Mouse (Mus musculus): Measurements from ENCODE around the gene Dgcr2. TPM values are rescaled to one million over a fixed set of nuclear protein-coding genes. Genes with fewer than 3 reads are reported as not detected.

Dgcr2 gene
- polyA plus RNA-seq, 1 experiment from 2014 or later: 96.7 TPM

DNA sequence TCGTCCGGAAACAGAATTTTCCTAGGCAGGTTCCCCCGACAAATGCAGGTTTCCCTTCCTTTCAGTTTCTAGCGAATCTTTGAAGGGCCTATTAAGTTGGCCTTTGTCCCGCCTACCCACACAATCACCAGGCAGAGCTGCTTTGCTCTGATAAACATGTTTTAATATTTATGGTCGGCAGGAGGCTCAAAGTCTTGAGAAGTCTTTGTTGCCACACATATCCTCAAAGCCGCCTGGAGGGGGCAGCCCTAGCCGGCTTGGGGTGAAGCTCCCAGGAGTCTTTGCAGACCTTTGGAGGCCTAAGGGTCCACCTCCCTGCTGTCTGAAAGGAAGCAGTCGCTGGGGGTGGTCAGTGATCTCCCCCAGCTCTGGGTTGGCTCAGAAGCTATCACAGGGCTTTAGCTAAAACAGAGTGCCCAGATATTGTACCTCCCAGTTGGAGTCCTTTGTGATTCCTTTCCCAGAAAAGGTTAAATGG is 30.3 kb upstream of the Dgcr2 start:
- Histone ChIP-seq H3K4me2 (replicated peaks) (peak overlapping the region; percentile 94), H3K4me3 (peak overlapping the region; percentile 63), H3K27ac (peak overlapping the region; percentile 59), H3K9me3 (no peaks in the 10 kb centered on the region), H3K4me1 (peaks cover 17% of the 10 kb centered on the region), H3K9ac (peak overlapping the region; percentile 85), H3K36me3 (peaks cover 20% of the 10 kb centered on the region), H3K27me3 (replicated peaks) (no peaks in the 10 kb centered on the region)
- peak; percentile 57 for ATAC-seq (ENCODE audit: low FRiP score, low read depth)
- under 1% methylated on average over 9 of the region's 9 CpGs for WGBS

DNA sequence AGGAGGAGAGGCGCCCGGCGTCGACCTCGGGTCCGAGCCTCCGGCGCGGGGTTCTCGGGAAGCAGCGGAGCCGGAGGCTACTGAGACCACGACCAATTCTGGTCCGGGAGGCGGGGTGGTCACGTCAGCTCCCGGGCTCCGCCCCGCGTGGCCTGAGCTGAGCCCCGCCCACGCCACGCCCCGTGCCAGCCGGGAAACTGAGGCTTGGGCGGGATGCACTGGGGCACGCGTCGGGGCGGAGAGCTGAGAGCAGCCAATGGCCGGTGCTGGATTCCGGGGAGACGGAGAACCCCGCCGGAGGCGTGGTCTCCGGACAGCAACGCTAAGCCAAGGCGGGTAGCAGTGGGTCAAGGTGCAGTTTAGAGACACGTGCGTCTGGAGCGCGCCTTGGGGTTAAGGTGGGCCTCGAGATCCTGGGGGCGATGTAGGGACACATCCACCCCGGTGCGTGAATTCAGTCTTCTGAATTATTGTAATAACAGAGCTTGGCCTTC is 29.8 kb upstream of the Dgcr2 start, which contains the start of gene Slc25a1:
TSS of gene Slc25a1 (minus strand) at position 133 of the 494 bp plus-strand sequence.
- Histone ChIP-seq H3K27ac (peak within 1 kb of the TSS; percentile 59), H3K4me3 (peak within 1 kb of the TSS; percentile 63), H3K4me2 (replicated peaks) (peak within 1 kb of the TSS; percentile 94), H3K4me1 (peaks cover 17% of the 10 kb centered on the region), H3K27me3 (replicated peaks) (no peaks in the 10 kb centered on the region), H3K9ac (peak within 1 kb of the TSS; percentile 85), H3K36me3 (peaks cover 20% of the 10 kb centered on the region), H3K9me3 (no peaks in the 10 kb centered on the region)
- under 1% methylated on average over 47 of the region's 47 CpGs for WGBS
- peak; percentile 82 for ATAC-seq (ENCODE audit: low FRiP score, low read depth)

DNA sequence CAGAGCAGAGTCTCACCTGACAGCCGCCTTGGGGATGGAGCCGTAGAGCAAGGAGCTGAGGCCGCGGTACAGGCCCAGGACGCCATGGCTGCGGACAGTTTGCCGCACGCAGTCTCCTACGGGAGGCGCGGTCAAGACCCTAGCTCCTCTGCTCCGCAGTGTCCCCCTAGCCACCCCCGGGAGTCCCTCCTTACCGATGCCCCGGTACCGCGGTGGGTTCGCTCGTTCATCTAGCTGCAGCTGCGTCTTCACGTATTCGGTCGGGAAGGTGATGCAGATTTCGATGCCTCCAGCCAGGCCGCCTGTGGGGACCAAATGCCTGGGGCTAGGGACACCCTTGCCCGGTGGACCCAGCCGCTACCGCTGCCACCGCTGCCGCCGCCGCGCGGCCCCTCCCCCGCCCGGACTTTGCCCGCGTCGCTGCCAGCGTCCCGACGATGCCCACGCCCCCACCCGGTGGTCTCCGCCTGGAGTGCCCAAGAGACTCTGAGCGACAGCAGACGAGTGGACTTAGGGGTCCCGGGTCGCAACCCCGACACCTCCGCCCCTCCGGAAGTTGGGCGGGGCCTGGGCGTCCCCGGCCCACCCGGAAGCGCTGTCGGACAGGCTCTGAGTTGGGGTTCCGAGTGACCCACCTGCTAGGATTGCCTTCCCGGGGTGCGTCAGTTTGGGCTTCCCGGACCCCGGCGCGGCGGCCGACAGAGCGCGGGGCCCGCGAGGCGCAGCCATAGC is 29.2 kb upstream of the Dgcr2 start:
- H3K4me3 ChIP-seq: peak overlapping the region; percentile 63
- peaks cover 20% of the 10 kb centered on the region for H3K36me3 ChIP-seq
- H3K4me2 ChIP-seq (replicated peaks): peak overlapping the region; percentile 94
- peaks cover 22% of the 10 kb centered on the region for H3K4me1 ChIP-seq
- no peaks in the 10 kb centered on the region for H3K9me3 ChIP-seq
- under 1% methylated on average over 72 of the region's 72 CpGs for WGBS
- H3K9ac ChIP-seq: peak overlapping the region; percentile 85
- no peaks in the 10 kb centered on the region for H3K27me3 ChIP-seq (replicated peaks)
- peak; percentile 61 for ATAC-seq (ENCODE audit: low FRiP score, low read depth)
- peak overlapping the region; percentile 59; the same call in 1 of the 2 replicates for H3K27ac ChIP-seq

DNA sequence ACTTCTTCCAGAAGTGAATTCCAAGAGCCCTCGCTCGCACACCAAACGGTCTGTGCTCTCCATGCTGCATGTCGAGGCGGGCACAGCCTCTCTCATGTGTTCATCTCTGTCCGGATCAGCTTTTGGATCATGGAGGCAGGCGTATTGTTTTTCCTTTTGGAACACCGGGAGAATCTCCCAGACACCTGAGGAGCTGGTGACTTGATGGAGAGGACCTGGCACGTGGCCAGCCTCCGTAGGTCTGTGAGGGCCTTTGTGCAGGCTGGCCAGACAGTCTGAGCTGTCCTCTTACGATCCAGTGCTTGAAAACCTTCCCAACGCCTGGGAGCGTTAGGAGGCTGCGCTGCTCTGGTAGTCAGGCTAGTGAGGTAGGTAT is 23.8 kb upstream of the Dgcr2 start:
- WGBS: 1% methylated on average over 14 of the region's 14 CpGs
- peak; percentile 23; the same call in 1 of the 2 replicates for ATAC-seq (ENCODE audit: low FRiP score, low read depth)
- peaks cover 27% of the 10 kb centered on the region for H3K4me1 ChIP-seq

DNA sequence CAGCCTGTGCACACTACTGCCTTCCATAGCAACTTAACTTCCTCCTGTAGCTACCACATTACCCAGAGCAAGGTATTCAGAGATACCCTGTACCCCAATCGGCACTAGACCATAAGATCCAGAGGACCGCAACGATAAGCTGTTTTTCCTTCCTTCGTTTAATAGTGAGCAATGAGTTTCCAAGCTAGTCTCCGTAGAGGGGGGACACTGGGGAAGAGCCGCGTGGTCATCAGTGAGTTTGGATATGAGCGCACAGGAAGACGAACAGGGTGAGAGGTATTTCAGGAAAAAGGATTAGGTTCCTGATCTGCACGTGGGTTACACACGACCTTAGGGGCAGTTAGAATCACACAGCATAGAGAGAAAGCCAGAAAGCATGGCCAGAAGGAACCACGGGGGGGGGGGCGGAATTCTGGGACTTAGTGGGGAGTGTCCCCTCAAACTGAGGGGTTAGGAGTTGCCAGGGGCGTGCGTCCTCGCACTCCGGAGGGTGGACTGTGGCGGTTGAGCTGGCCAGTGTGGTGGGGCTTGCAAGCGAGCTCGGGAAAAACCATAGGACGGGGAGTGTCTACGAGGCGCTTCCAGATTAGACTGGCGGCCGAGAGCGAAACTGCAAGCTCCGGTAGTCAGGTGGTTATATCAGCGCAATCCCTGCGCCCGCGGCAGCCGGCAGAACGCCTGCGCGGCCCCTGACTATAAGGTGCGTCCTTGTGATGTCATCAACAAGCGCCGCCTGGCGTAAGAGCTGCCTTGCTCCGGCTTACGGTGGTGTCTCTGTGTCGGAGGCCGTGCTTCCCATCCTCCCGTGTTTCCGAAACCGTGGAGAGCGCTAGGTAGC is 23.2 kb upstream of the Dgcr2 start:
- peak overlapping the region; percentile 62; the same call in 1 of the 2 replicates for H3K27ac ChIP-seq
- peak; percentile 93 for ATAC-seq (ENCODE audit: low FRiP score, low read depth)

More for the DNA sequence above, 23.8 kb upstream of the Dgcr2 start:
- Histone ChIP-seq H3K9me3 (no peaks in the 10 kb centered on the region), H3K9ac (peak overlapping the region; percentile 85), H3K4me3 (peak overlapping the region; percentile 75), H3K4me2 (replicated peaks) (peak overlapping the region; percentile 93), H3K27ac (peak overlapping the region; percentile 37; the same call in 1 of the 2 replicates), H3K36me3 (peaks cover 20% of the 10 kb centered on the region), H3K27me3 (replicated peaks) (peaks cover 14% of the 10 kb centered on the region)

DNA sequence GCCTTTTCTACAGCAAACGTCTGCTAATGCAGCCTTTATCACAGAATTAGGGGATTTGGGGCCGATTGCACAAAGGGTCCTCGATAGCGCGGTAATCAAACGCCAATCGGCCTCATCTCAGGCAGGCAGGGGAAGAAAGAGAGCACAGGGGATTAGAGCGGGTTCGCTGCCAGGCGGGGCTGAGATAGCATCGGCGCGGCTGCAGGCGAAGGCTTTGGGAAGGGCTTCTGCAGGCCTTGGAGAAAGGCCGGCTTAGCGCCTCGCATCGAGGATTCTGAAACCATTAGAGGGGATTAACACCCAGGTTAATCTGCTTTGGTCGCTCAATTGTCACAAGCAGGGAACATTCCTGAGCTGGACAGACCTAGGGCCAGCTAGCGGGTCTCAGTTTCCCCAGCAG is 22.2 kb upstream of the Dgcr2 start:
- peak overlapping the region; percentile 26; the same call in 1 of the 2 replicates for H3K9ac ChIP-seq
- H3K27ac ChIP-seq: no peak overlapping the region
- no peaks in the 10 kb centered on the region for H3K9me3 ChIP-seq
- no peak overlapping the region for H3K4me3 ChIP-seq
- peaks cover 11% of the 10 kb centered on the region for H3K36me3 ChIP-seq
- H3K4me2 ChIP-seq (replicated peaks): peak overlapping the region; percentile 93
- peaks cover 30% of the 10 kb centered on the region for H3K27me3 ChIP-seq (replicated peaks)
- peaks cover 18% of the 10 kb centered on the region for H3K4me1 ChIP-seq
- 9% methylated on average over 20 of the region's 20 CpGs for WGBS
- ATAC-seq (ENCODE audit: low FRiP score, low read depth): no peak

More for the DNA sequence above, 23.2 kb upstream of the Dgcr2 start:
- Histone ChIP-seq H3K9me3 (no peaks in the 10 kb centered on the region), H3K27me3 (replicated peaks) (peaks cover 20% of the 10 kb centered on the region), H3K9ac (peak overlapping the region; percentile 85), H3K4me2 (replicated peaks) (peak overlapping the region; percentile 93), H3K36me3 (peaks cover 20% of the 10 kb centered on the region), H3K4me1 (peaks cover 21% of the 10 kb centered on the region), H3K4me3 (peak overlapping the region; percentile 75)
- 3% methylated on average over 47 of the region's 47 CpGs for WGBS

DNA sequence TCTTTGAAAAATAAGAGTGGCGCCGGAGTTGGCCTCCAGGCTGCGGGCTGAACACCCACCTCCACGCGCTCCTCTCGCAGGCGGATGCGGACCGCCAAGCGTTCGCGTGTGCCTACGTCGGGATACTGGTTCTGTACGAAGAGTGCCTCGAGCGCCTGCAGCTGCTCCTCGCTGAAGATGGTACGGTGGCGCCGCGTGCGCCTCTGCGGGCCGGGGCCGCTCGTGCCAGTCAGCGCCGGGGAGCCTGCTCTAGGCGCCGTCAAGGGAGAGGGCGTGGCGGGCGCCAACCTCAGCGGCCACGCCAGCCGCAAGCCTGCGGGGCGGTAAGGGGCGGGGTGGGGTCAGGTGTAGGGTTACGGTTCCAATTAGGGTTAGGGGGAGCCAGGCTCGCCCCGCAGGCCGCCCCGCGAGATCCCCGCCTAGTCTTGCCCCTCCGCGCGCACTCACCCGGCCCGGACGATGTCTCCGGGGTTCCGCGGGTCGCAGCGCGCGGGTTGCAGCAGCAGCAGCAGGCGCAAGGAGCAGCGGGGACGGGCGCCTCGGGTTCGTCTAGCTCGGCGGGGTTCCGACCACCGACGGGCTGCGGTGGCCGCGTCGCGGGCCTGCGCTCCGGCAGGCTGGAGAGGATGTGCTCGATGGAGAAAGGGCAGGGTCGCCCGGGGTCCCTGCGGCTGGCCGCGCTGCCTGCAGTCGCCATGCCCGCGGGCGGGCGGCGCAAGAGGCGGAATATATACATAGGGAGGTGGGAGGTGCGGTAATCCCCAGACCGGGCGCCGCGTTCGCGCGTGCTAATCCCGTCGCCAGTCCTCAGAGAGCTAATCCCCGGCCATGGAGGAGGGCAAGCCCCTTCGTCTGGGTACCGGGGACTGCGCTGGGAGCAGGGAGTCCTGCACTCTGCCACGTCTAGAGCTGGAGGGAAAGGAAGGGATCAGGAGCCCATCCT is 16.2 kb upstream of the Dgcr2 start, which contains the start of gene Gsc2:
TSS of gene Gsc2 (minus strand) at position 753 of the 943 bp plus-strand sequence.
- WGBS: under 1% methylated on average over 103 of the region's 106 CpGs
- peaks cover 19% of the 10 kb centered on the region for H3K4me1 ChIP-seq
- no peak within 1 kb of the TSS for H3K27ac ChIP-seq
- H3K27me3 ChIP-seq (replicated peaks): peaks cover 65% of the 10 kb centered on the region
- H3K9me3 ChIP-seq: no peaks in the 10 kb centered on the region
- no peaks in the 10 kb centered on the region for H3K36me3 ChIP-seq
- H3K4me2 ChIP-seq (replicated peaks): peak within 1 kb of the TSS; percentile 62
- H3K9ac ChIP-seq: peak within 1 kb of the TSS; percentile 42
- ATAC-seq (ENCODE audit: low FRiP score, low read depth): no peak
- H3K4me3 ChIP-seq: peak within 1 kb of the TSS; percentile 35

DNA sequence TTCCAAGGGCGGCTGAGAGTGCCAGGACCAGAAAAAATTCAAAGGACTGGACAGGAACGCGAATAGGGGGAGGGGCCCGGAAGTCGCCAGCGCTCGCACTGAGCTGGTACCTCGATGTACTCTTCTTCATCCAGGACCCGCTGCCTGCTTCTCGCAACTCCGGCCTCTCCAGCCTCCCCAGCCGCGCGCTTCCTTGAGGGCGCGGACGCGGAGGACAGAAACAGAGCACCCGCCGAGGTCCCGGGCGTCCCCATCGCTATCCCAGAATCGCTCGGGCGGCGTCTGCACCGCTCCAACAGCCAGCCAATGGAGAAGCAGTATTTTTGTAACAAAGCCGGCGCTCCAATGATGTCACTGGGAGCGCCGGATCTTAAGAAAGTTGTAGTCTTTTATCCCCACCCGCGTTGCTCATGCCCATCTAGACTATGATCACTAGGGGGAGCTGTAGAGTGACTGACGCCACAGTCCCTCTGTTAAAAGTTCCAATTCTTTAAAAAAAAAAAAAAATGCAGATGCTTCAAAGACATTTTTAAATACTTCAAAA is 12.8 kb upstream of the Dgcr2 start, which contains the start of gene Ess2:
TSS of gene Ess2 (minus strand) at position 297 of the 544 bp plus-strand sequence.
- H3K9me3 ChIP-seq: no peaks in the 10 kb centered on the region
- H3K9ac ChIP-seq: peak within 1 kb of the TSS; percentile 72
- no peak within 1 kb of the TSS for H3K27ac ChIP-seq
- H3K4me2 ChIP-seq (replicated peaks): peak within 1 kb of the TSS; percentile 87
- under 1% methylated on average over 35 of the region's 35 CpGs for whole genome bisulfite sequencing
- H3K27me3 ChIP-seq (replicated peaks): peaks cover 44% of the 10 kb centered on the region
- ATAC-seq (ENCODE audit: low FRiP score, low read depth): peak; percentile 92
- H3K4me1 ChIP-seq: peaks cover 19% of the 10 kb centered on the region
- H3K36me3 ChIP-seq: peaks cover 33% of the 10 kb centered on the region
- peak within 1 kb of the TSS; percentile 78 for H3K4me3 ChIP-seq

DNA sequence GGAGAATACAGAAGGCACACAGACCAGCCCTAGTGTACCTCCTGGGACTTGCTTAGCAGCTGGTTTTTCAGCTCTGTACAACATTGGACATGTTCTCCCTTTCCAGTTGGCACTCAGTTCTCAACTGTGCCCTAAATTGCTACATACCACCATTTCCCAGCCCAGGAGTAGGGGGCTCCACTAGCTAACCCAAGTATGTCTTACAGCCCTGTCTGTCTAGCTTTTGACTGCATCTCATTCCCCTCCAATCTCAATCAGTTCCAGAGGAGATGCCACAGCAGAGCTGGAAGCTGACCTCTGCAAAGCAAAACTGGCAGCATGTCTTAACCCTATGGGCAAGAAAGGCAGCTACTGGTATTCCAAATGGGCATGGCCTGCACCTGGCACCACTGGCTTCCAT is 2.3 kb downstream of the Dgcr2 start:
- H3K36me3 ChIP-seq: peaks cover 30% of the 10 kb centered on the region
- no peak for ATAC-seq (ENCODE audit: low FRiP score, low read depth)
- H3K9me3 ChIP-seq: no peaks in the 10 kb centered on the region
- H3K4me1 ChIP-seq: peaks cover 5% of the 10 kb centered on the region; the same call in 1 of the 2 replicates
- H3K9ac ChIP-seq: no peak overlapping the region
- H3K4me3 ChIP-seq: no peak overlapping the region
- no peak overlapping the region for H3K4me2 ChIP-seq (replicated peaks)
- H3K27ac ChIP-seq: no peak overlapping the region
- H3K27me3 ChIP-seq (replicated peaks): no peaks in the 10 kb centered on the region

DNA sequence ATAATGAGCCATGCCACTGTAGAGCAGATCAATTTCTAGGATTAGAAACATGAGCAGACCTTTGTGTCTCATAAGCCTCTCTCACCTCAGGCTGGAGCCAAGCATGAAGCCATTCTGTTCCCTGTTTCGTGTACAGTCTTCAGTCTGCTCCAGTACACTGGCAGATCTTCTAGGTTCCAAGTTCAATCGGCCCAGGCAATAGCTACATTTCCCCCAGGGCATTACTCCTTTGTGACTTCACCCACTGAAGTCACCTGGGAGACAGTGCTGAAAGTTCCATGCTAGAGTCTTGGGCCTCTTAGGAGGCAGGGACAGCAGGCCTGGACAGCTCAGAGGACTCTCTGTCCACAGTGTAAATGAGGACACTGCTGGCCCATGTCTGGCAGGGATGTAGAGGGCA is 4.4 kb downstream of the Dgcr2 start, which contains the start of gene Tssk1:
TSS of gene Tssk1 (plus strand) at position 301 of the 400 bp plus-strand sequence.
- H3K9me3 ChIP-seq: no peaks in the 10 kb centered on the region
- no peak within 1 kb of the TSS for H3K4me2 ChIP-seq (replicated peaks)
- no peak within 1 kb of the TSS for H3K9ac ChIP-seq
- H3K27me3 ChIP-seq (replicated peaks): no peaks in the 10 kb centered on the region
- H3K27ac ChIP-seq: no peak within 1 kb of the TSS
- 91% methylated on average over 2 of the region's 2 CpGs for WGBS
- H3K4me1 ChIP-seq: peaks cover 20% of the 10 kb centered on the region
- ATAC-seq (ENCODE audit: low FRiP score, low read depth): no peak
- no peak within 1 kb of the TSS for H3K4me3 ChIP-seq
- H3K36me3 ChIP-seq: peaks cover 9% of the 10 kb centered on the region; the same call in 1 of the 2 replicates

DNA sequence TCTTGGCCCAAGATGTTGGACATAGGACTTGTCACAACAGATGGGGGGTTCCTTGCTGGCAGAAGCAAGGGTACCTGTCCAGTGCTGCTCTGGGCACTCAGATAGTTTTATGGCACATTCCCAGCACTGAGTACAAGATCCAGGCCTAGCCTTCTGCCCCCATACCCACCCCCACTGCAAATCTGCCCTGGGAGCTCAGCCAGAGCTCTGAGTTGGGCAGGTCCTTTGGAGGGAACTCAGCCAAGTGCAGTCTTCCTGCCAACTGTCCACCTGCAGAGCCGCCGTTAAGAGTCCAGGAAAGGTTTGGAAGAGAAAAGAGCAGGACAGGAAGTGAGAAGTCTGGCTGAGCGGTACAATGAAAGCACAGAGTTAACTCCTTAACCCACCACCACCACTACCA is 5.8 kb downstream of the Dgcr2 start:
- 83% methylated on average over 3 of the region's 3 CpGs for WGBS
- Histone ChIP-seq H3K9ac (no peak overlapping the region), H3K36me3 (no peaks in the 10 kb centered on the region), H3K4me1 (peaks cover 20% of the 10 kb centered on the region), H3K9me3 (no peaks in the 10 kb centered on the region), H3K27me3 (replicated peaks) (no peaks in the 10 kb centered on the region), H3K4me2 (replicated peaks) (no peak overlapping the region), H3K27ac (no peak overlapping the region), H3K4me3 (no peak overlapping the region)
- no peak for ATAC-seq (ENCODE audit: low FRiP score, low read depth)
